Mouse (Mus musculus) layer of hippocampus, postnatal 10 days (tissue): ENCODE data around the gene Anapc2. TPM values are rescaled to one million over a fixed set of nuclear protein-coding genes. Genes with fewer than 3 reads are reported as not detected.
"Not testable (repeated sequence)": the region's sequence is repeated elsewhere in the genome, so short reads cannot be mapped to it uniquely, and the experiment has no call there.

Experiments
- DNase-seq, 2 experiments: peaks; one replicate each; pipeline ENCODE4 v3.0.0; 2021; ENCODE audit warnings: low spot score in 2 of 2
- total RNA-seq, 2 experiments: library from RNA; stranded (reverse); gene quantifications; 2 replicates each; pipeline ENCODE4 v1.2.3; 2021

Gene Anapc2
- total RNA-seq, 2 experiments from 2014 or later: 82.8 to 85.3 TPM

- peak; percentile 46 to 66 for DNase-seq
Measured at GRCm38 (mm10) chr2:25240723-25241437, 31.4 kb upstream of the Anapc2 start.

- no peak for DNase-seq
Measured at GRCm38 (mm10) chr2:25241438-25241775, 30.9 kb upstream of the Anapc2 start.

GRCm38 (mm10) chr2:25242101-25242506 lies 30.2 kb upstream of the Anapc2 start, which contains the start of the genes Rnf208 and Cysrt1:
TSS of gene Rnf208 (plus strand) at chr2:25242255.
TSS of gene Cysrt1 (minus strand) at chr2:25242452.
- peak; percentile 35 to 60 for DNase-seq

GRCm38 (mm10) chr2:25243342-25243741 lies 28.9 kb upstream of the Anapc2 start:
- DNase-seq: no peak

GRCm38 (mm10) chr2:25244144-25244543 lies 28.1 kb upstream of the Anapc2 start:
- no peak for DNase-seq

- DNase-seq: no peak
Measured at GRCm38 (mm10) chr2:25246183-25247072, 25.9 kb upstream of the Anapc2 start, which contains the start of gene AL732309.1. TSS of gene AL732309.1 (minus strand) at chr2:25246863.

GRCm38 (mm10) chr2:25252331-25252730 lies 19.9 kb upstream of the Anapc2 start:
- DNase-seq: no peak

- peak; percentile 86 to 89 for DNase-seq
Measured at GRCm38 (mm10) chr2:25255284-25255779, 16.9 kb upstream of the Anapc2 start, which contains the start of gene Tmem203. TSS of gene Tmem203 (plus strand) at chr2:25255439.

GRCm38 (mm10) chr2:25256443-25257109 lies 15.7 kb upstream of the Anapc2 start:
- DNase-seq: peak in 1 of 2 experiments; percentile 52

- DNase-seq: not testable (repeated sequence)
Measured at GRCm38 (mm10) chr2:25257250-25257649, 15.0 kb upstream of the Anapc2 start.

- DNase-seq: no peak
Measured at GRCm38 (mm10) chr2:25258887-25259286, 13.4 kb upstream of the Anapc2 start.

GRCm38 (mm10) chr2:25261870-25262269 lies 10.4 kb upstream of the Anapc2 start:
- DNase-seq: no peak

- peak; percentile 88 to 89 for DNase-seq
Measured at GRCm38 (mm10) chr2:25262291-25262767, 9.9 kb upstream of the Anapc2 start, which contains the start of gene Tprn. TSS of gene Tprn (plus strand) at chr2:25262618.

- DNase-seq: peak in 1 of 2 experiments; percentile 46
Measured at GRCm38 (mm10) chr2:25262795-25263622, 9.3 kb upstream of the Anapc2 start.

GRCm38 (mm10) chr2:25263623-25264285 lies 8.5 kb upstream of the Anapc2 start:
- DNase-seq: no peak

- no peak for DNase-seq
Measured at GRCm38 (mm10) chr2:25264286-25264660, 8.0 kb upstream of the Anapc2 start.

GRCm38 (mm10) chr2:25264851-25265250 lies 7.4 kb upstream of the Anapc2 start:
- no peak for DNase-seq

GRCm38 (mm10) chr2:25265897-25266656 lies 6.2 kb upstream of the Anapc2 start:
- DNase-seq: no peak

- no peak for DNase-seq
Measured at GRCm38 (mm10) chr2:25266720-25267119, 5.6 kb upstream of the Anapc2 start.
